Mouse (Mus musculus) liver, embryonic 14.5 days (tissue): Measurements from ENCODE around the gene Cep41.

ENCODE experiments used
- CTCF ChIP-seq: IDR thresholded peaks from 2 replicates; pipeline ENCODE4 v1.5.1; 2016; ENCODE audit warnings: antibody characterized with exemption, low read depth, control low read depth
- EP300 ChIP-seq: IDR thresholded peaks from 2 replicates; pipeline ENCODE4 v1.6.1; 2016; ENCODE audit warnings: antibody characterized with exemption, low read depth

GRCm38 (mm10) chr6:30636186-30636842 is 57.2 kb downstream of the Cep41 start:
- no peak for TF ChIP-seq CTCF
- no peak for TF ChIP-seq EP300
